Mouse (Mus musculus) erythroblast, adult 5-6 weeks (primary cell): ENCODE results near the gene Ccdc81. TPM values are rescaled to one million over a fixed set of nuclear protein-coding genes. Genes with fewer than 3 reads are reported as not detected.

Experiments
- total RNA-seq, 2 experiments: library from RNA; stranded (forward) in 1 of 2; stranded (reverse) in 1 of 2; fragments of 150-400 nt in 1 of 2; fragments of 200-764, 138-1000 nt in 1 of 2; gene quantifications; 2 replicates each; pipeline versions ENCODE4 v1.2.3 to v1.2.4; 2015 to 2017; ENCODE audit warnings: low replicate concordance in 2 of 2

The Ccdc81 gene
- total RNA-seq, 2 experiments from 2014 or later: not detected

Other genes with a start within 250 kb of the Ccdc81 start
- gene Hikeshi, start 37.6 kb upstream of the Ccdc81 start, total RNA-seq (2015; ENCODE audit: low replicate concordance): 4.4 and 9.0 TPM in 2 replicates
- gene Hikeshi, start 37.6 kb upstream of the Ccdc81 start, total RNA-seq (2017; ENCODE audit: low replicate concordance): 16.9 and 74.1 TPM in 2 replicates
- 55.8 and 69.2 TPM in 2 replicates for gene Eed, start 77.4 kb upstream of the Ccdc81 start, total RNA-seq (2015; ENCODE audit: low replicate concordance)
- gene Eed, start 77.4 kb upstream of the Ccdc81 start, total RNA-seq (2017; ENCODE audit: low replicate concordance): 48.7 and 51.6 TPM in 2 replicates
- gene Picalm, start 226.6 kb upstream of the Ccdc81 start, total RNA-seq (2015; ENCODE audit: low replicate concordance): 800 and 869 TPM in 2 replicates
- gene Picalm, start 226.6 kb upstream of the Ccdc81 start, total RNA-seq (2017; ENCODE audit: low replicate concordance): 1,037 and 1,102 TPM in 2 replicates